Mouse (Mus musculus): ENCODE results near the gene Prnp. TPM values are rescaled to one million over a fixed set of nuclear protein-coding genes. Genes with fewer than 3 reads are reported as not detected.

Prnp gene
- total and polyA plus RNA-seq, 2 experiments from 2014 or later = 90.6 to 139 TPM

DNA sequence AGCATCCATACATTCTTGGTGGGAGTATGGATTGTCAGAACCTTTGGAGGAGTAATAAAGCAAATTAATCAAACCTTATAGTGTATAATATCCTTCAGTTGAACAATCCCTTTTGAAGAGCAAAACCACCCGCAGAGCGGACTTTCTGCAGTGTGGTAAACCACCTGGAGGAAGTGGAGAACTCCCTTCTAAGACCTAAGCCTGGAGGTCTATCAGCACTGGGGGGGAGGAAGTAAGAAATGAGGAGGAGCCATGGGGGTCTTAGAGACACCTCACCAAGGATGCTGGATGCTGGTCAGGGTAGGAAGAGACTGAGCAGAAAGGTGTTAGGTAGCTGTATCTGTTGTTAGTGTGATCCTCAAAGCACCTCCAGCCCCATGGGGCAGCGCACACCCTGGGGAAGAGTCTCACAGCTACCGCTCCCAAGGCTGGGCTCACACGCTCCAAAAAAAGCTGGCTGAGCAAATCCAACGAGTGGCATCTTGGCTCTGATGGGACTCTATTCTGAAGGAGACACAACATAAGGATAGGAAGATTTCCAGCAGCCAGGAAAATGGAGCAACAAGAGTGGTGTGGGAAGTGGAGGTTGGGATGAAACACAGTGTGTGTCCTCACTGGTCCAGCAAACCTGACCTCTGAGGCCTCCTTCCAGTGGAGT is 23.1 kb upstream of the Prnp start:
- H3K36me3 ChIP-seq (replicated peaks; ENCODE audit: control insufficient read depth, insufficient read depth, low read length) = no peaks in the 10 kb centered on the region
- peaks cover 6% of the 10 kb centered on the region for H3K4me1 ChIP-seq (ENCODE audit: control insufficient read depth, insufficient read depth)
- WGBS = 73% methylated on average over 6 of the region's 6 CpGs
- TF ChIP-seq CTCF (IDR thresholded peaks at IDR 0.05; ENCODE audit: low read depth) = no peak
- no peak for TF ChIP-seq EP300 (IDR thresholded peaks at IDR 0.05; ENCODE audit: low read depth)
- H3K4me3 ChIP-seq (ENCODE audit: low read depth, low read length) = no peak overlapping the region
- DNase-seq (ENCODE audit: low spot score) (no peak), ATAC-seq (ENCODE audit: insufficient read depth, low read depth) (no peak)
- H3K9me3 ChIP-seq (replicated peaks; ENCODE audit: control insufficient read depth, low read length) = no peaks in the 10 kb centered on the region
- H3K9ac ChIP-seq (replicated peaks; ENCODE audit: low read depth, low read length) = no peak overlapping the region
- H3K27ac ChIP-seq (ENCODE audit: low read depth) = no peak overlapping the region
- no peaks in the 10 kb centered on the region for H3K27me3 ChIP-seq (ENCODE audit: control insufficient read depth, insufficient read depth, low read length)
- H3K4me2 ChIP-seq (ENCODE audit: low read depth, low read length) = no peak overlapping the region

DNA sequence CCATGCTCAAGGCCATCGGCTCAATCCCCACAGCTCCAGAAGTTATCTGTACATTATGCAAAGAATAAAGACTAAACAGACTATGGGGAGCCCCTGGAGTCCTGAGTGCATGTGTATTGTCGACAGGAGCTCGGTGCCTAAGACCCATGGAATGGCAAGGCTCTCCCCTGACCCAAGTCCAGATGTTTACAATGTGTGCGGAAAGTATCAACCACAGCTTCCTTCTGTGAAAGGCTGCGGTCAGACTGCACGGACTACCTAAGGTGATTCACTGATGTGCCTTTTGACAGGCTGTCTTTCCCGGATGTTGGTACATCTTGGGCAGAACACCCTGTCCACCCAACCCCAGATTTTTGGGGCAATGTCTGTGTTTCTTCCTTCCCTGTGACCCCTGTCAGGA is 21.5 kb upstream of the Prnp start:
- Histone ChIP-seq H3K36me3 (replicated peaks; ENCODE audit: control insufficient read depth, insufficient read depth, low read length) (no peaks in the 10 kb centered on the region), H3K9me3 (replicated peaks; ENCODE audit: control insufficient read depth, low read length) (no peaks in the 10 kb centered on the region), H3K27ac (ENCODE audit: low read depth) (no peak overlapping the region), H3K4me1 (ENCODE audit: control insufficient read depth, insufficient read depth) (peaks cover 12% of the 10 kb centered on the region), H3K4me2 (ENCODE audit: low read depth, low read length) (no peak overlapping the region), H3K9ac (replicated peaks; ENCODE audit: low read depth, low read length) (no peak overlapping the region), H3K4me3 (ENCODE audit: low read depth, low read length) (no peak overlapping the region), H3K27me3 (ENCODE audit: control insufficient read depth, insufficient read depth, low read length) (no peaks in the 10 kb centered on the region)
- ATAC-seq (ENCODE audit: insufficient read depth, low read depth) (no peak), DNase-seq (ENCODE audit: low spot score) (no peak)
- WGBS = 75% methylated on average over 7 of the region's 7 CpGs
- TF ChIP-seq CTCF (IDR thresholded peaks at IDR 0.05; ENCODE audit: low read depth) (no peak), EP300 (IDR thresholded peaks at IDR 0.05; ENCODE audit: low read depth) (no peak)

DNA sequence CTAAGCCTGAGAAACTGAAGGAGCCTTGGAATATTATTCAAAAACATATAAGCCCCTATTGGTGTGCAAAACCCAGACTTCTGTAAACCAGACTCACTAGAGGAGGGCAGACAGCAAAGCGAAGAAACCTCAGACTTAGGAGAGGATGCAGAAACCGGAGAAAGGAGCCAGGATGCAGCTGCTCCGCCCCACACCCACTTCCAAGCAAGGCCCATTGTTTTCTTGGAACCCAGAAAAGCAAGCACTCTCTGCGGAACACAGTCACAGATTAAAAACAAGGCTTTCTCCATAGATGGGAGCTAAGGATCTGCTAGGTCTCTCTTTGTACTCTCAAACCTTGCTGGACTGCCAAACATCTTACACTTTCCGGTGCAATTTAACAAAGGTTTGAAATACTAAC is 17.2 kb upstream of the Prnp start:
- WGBS = 61% methylated on average over 5 of the region's 5 CpGs
- H3K27me3 ChIP-seq (ENCODE audit: control insufficient read depth, insufficient read depth, low read length) = no peaks in the 10 kb centered on the region
- peak overlapping the region; percentile 74 for H3K27ac ChIP-seq (ENCODE audit: low read depth)
- H3K4me2 ChIP-seq (ENCODE audit: low read depth, low read length) = no peak overlapping the region
- TF ChIP-seq EP300 (IDR thresholded peaks at IDR 0.05; ENCODE audit: low read depth) = no peak
- TF ChIP-seq CTCF (IDR thresholded peaks at IDR 0.05; ENCODE audit: low read depth) = no peak
- H3K9me3 ChIP-seq (replicated peaks; ENCODE audit: control insufficient read depth, low read length) = no peaks in the 10 kb centered on the region
- peak; percentile 49; the same call in 1 of the 2 replicates for ATAC-seq (ENCODE audit: insufficient read depth, low read depth)
- no peaks in the 10 kb centered on the region for H3K36me3 ChIP-seq (replicated peaks; ENCODE audit: control insufficient read depth, insufficient read depth, low read length)
- H3K4me1 ChIP-seq (ENCODE audit: control insufficient read depth, insufficient read depth) = peaks cover 12% of the 10 kb centered on the region
- DNase-seq (ENCODE audit: low spot score) = peak; percentile 52
- H3K9ac ChIP-seq (replicated peaks; ENCODE audit: low read depth, low read length) = no peak overlapping the region
- H3K4me3 ChIP-seq (ENCODE audit: low read depth, low read length) = no peak overlapping the region

DNA sequence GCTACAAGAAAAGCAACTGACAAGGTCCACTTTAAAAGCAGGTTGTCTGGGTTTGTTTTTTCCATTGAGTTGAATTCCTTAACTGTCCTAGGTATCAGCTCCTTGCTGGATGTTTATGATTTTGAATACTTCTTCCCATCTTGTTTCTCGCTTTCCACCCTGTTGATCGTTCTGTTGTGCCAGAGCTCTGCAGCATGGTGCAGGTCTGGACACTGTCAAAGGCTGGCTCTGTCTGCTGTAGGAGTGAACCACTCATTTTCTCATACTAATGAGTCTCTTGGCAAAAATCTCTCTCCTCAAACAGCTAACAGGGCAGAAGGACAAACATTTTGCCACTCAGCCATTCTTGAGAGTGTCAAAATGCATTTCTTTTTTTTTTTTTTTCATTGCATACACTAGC is 14.6 kb upstream of the Prnp start:
- no peak overlapping the region for H3K9ac ChIP-seq (replicated peaks; ENCODE audit: low read depth, low read length)
- no peak overlapping the region for H3K4me2 ChIP-seq (ENCODE audit: low read depth, low read length)
- no peaks in the 10 kb centered on the region for H3K36me3 ChIP-seq (replicated peaks; ENCODE audit: control insufficient read depth, insufficient read depth, low read length)
- H3K27ac ChIP-seq (ENCODE audit: low read depth) = no peak overlapping the region
- 38% methylated on average over 2 of the region's 2 CpGs for WGBS
- H3K4me1 ChIP-seq (ENCODE audit: control insufficient read depth, insufficient read depth) = peaks cover 6% of the 10 kb centered on the region
- TF ChIP-seq EP300 (IDR thresholded peaks at IDR 0.05; ENCODE audit: low read depth) = no peak
- TF ChIP-seq CTCF (IDR thresholded peaks at IDR 0.05; ENCODE audit: low read depth) = no peak
- ATAC-seq (ENCODE audit: insufficient read depth, low read depth) (no peak), DNase-seq (ENCODE audit: low spot score) (no peak)
- no peaks in the 10 kb centered on the region for H3K9me3 ChIP-seq (replicated peaks; ENCODE audit: control insufficient read depth, low read length)
- H3K27me3 ChIP-seq (ENCODE audit: control insufficient read depth, insufficient read depth, low read length) = no peaks in the 10 kb centered on the region
- H3K4me3 ChIP-seq (ENCODE audit: low read depth, low read length) = no peak overlapping the region

DNA sequence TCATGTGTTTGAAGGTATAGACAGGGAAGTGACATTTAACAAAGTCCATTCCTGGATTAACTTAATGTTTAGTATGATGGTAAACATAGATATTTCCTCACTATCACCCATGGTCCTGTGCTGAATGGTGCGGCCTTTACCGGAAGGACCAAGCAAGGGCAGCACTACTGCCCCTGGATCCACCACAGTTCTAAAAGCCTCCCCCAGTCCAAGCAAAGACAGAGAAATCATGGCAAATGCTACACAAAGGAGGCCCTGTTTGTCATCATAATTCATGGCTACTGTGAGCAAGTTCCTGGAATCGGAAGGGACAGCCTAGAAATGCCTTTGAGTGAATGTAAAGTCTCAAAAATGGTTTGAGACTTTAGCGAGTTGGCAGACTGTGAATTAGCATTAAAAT is 13.7 kb upstream of the Prnp start:
- TF ChIP-seq EP300 (IDR thresholded peaks at IDR 0.05; ENCODE audit: low read depth) (no peak), CTCF (IDR thresholded peaks at IDR 0.05; ENCODE audit: low read depth) (no peak)
- 88% methylated on average over 4 of the region's 4 CpGs for WGBS
- H3K9me3 ChIP-seq (replicated peaks; ENCODE audit: control insufficient read depth, low read length) = no peaks in the 10 kb centered on the region
- H3K27ac ChIP-seq (ENCODE audit: low read depth) = no peak overlapping the region
- ATAC-seq (ENCODE audit: insufficient read depth, low read depth) (no peak), DNase-seq (ENCODE audit: low spot score) (no peak)
- H3K4me3 ChIP-seq (ENCODE audit: low read depth, low read length) = no peak overlapping the region
- no peaks in the 10 kb centered on the region for H3K27me3 ChIP-seq (ENCODE audit: control insufficient read depth, insufficient read depth, low read length)
- peaks cover 6% of the 10 kb centered on the region for H3K4me1 ChIP-seq (ENCODE audit: control insufficient read depth, insufficient read depth)
- H3K4me2 ChIP-seq (ENCODE audit: low read depth, low read length) = no peak overlapping the region
- H3K9ac ChIP-seq (replicated peaks; ENCODE audit: low read depth, low read length) = no peak overlapping the region
- H3K36me3 ChIP-seq (replicated peaks; ENCODE audit: control insufficient read depth, insufficient read depth, low read length) = no peaks in the 10 kb centered on the region
